Mouse (Mus musculus) hematopoietic multipotent progenitor cell, adult 10-12 weeks (in vitro differentiated cells): ENCODE measurements around the gene Dolk. TPM values are rescaled to one million over a fixed set of nuclear protein-coding genes. Genes with fewer than 3 reads are reported as not detected.

Experiments used
- polyA plus RNA-seq: library from polyadenylated mRNA; stranded (reverse); fragments of >175 nt; gene quantifications from 2 replicates; pipeline ENCODE4 v1.2.3, GENCODE M21; 2012; ENCODE audit warnings: low replicate concordance

The Dolk gene
- 5.6 and 6.9 TPM in 2 replicates for polyA plus RNA-seq

DNA sequence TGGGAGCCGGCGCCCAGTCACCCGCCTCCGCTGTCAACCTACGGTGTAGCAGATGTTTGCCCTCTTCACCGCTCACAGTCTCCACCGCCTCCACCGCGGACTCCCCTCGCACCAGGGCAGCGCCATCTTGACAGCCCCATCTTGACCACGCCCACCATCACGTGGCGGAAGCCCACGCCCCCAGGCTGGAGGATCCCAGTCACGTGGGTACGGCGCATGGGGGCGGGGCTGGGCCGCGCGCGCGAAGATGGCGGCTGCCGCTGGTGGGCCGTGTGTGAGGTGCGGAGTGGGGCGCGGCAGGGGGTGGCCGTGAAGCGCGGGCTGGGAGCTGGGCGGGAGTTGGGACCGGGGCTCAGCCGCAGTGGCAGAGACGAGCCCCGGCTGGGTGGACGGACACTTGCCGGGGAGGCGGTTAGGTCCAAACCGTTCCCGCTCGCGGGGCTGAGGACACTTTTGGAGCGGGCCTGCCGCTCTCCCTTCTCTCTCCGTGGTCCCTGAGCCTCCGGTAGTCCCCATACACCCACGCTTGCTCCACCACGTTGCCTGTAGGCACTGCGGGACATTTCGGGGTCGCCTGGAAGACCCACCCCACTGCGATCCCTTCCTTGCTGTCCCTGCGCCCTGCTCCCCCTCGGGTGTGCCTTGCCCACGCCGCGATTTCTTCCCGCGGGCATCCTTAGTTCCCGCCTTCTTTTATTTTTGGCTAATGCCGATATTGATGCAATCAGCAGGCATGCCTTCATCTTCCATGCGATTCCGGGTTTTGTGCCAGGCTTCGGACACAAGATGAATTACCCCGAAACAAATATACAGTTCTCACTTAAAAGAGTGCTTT is at the start of gene Dolk, which contains the start of gene Nup188:
TSS of gene Dolk (minus strand) at position 143 of the 835 bp plus-strand sequence.
TSS of gene Nup188 (plus strand) at position 206 of the 835 bp plus-strand sequence.

DNA sequence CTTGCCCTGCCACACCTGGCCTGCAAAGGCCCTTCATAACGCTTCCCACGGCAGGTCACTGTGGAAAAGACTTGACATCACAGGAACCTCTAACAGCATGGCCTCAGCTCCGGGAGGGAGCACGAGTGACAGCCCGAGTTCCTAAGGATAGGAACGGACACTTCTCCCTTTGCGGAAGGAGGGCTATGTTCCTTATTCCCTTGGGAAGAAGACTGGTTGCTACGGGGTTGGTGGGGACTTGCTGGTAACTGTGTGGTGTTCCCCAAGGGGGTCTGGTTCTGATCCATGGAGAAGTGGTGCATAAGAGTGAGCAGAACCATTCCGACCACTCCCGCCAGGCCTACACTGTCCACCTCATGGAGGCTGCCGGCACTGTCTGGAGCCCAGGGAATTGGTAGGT is 5.4 kb downstream of the Dolk start, which contains the start of gene Gm28038:
TSS of gene Gm28038 (plus strand) at position 301 of the 400 bp plus-strand sequence.

DNA sequence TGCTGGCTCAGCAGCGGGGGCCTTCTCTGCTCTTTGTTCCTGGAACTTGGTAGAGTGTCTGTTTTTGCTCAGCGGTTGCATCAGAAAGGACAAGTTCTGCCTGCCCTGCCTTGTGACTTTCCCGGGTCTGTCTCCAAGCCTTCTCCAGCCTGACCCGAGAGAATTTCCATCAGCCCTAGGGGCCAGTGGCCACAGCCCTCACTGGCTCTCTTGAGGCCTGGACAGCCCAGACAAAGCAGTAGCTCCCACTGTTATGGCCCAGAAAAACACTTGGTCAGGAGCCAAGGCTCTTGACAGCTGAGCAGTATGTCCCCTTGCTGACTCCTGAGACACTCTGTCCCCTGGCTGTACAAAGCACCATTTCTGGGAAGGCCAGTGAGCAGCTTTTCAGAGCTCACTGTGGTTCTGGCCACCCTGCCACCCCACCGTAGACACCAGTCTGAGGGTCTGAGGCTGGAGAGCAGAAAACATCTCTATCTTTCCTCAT is 20.3 kb downstream of the Dolk start, which contains the start of gene Phyhd1:
TSS of gene Phyhd1 (plus strand) at position 437 of the 487 bp plus-strand sequence.

DNA sequence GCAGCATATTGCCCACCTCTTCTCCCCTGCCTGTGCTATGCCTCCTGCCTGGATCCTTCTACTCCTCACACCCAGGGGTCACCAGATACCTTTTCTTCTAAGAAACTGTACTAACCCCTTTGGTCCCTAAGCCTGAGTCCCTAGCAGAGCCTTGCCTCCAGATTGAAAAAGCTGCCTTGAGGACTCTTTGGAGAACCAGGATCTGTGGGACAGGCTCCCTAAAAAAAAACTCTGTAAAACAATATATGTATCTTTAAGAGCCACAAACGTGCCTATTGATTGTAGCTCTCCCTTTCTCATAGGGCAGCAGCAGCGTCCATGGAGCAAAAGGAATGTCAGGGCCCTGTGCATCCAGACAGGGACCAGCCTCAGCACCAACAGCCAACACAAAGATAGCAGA is 45.9 kb downstream of the Dolk start, which contains the start of gene Gm28035:
TSS of gene Gm28035 (plus strand) at position 301 of the 400 bp plus-strand sequence.

DNA sequence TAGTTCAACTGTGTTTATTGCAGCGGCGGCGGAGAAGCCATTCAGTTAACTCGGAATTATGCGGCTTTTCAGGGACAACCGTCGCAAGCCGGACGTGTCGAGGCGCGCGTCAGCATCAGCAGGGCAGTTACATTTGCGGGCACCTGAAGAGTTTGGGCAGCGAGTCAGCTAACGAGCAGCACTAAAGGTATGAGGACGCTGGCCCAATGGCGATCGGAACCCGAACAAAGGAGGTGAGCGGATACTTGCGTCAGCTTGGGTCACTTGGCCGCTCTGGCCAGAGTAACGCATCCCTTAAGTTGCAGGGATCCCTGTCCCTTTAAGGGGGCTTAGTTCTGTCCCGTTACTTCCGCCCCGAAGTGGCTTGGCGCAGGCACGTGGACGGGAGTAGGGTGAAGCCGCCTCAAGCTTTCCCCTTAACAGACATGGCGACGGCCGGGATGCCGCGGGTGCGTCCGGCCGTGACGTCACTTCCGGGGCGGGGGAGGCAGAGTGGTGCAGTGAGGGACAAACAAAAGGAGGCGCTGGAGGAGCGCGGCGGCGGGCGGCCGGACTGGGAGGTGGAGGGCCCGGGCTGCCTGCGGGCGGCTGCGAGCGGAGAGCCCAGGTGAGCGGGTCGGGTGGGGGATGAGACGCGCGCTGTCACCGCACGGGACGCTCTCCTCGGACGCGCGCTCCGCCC is 48.8 kb downstream of the Dolk start, which contains the start of gene Lrrc8a:
TSS of gene Lrrc8a (plus strand) at position 517 of the 682 bp plus-strand sequence.

Other genes starting within 250 kb of the Dolk start
- gene Wdr34, start 237.5 kb downstream of the Dolk start, polyA plus RNA-seq, result 3.6 and 5.1 TPM in 2 replicates
- gene Set, start 229.0 kb downstream of the Dolk start, polyA plus RNA-seq, result 202 and 208 TPM in 2 replicates
- gene Pkn3, start 208.7 kb downstream of the Dolk start, polyA plus RNA-seq, result 4.4 and 6.9 TPM in 2 replicates
- gene Zdhhc12, start 192.7 kb downstream of the Dolk start, polyA plus RNA-seq, result 32.1 and 47.9 TPM in 2 replicates
- 29.0 and 54.9 TPM in 2 replicates for gene Zer1, start 161.7 kb downstream of the Dolk start, polyA plus RNA-seq
- 26.5 and 29.8 TPM in 2 replicates for gene Tbc1d13, start 152.6 kb downstream of the Dolk start, polyA plus RNA-seq
- gene Endog, start 114.8 kb downstream of the Dolk start, polyA plus RNA-seq, result 15.4 and 27.4 TPM in 2 replicates
- 17.6 and 20.1 TPM in 2 replicates for gene Spout1, start 107.9 kb downstream of the Dolk start, polyA plus RNA-seq
- gene Kyat1, start 80.5 kb downstream of the Dolk start, polyA plus RNA-seq, result 2.4 and 10.4 TPM in 2 replicates
- gene Lrrc8a, start 48.6 kb downstream of the Dolk start, polyA plus RNA-seq, result 6.5 and 13.1 TPM in 2 replicates
- gene Gm28035, start 45.8 kb downstream of the Dolk start, polyA plus RNA-seq, result 6.1 and 10.3 TPM in 2 replicates
- 7.0 and 13.3 TPM in 2 replicates for gene Phyhd1, start 20.1 kb downstream of the Dolk start, polyA plus RNA-seq
- not detected in 2 replicates for gene Gm28038, start 5.3 kb downstream of the Dolk start, polyA plus RNA-seq
- gene Nup188, start 63 bp upstream of the Dolk start, polyA plus RNA-seq, result 42.0 and 50.7 TPM in 2 replicates
- gene Sh3glb2, start 73.0 kb upstream of the Dolk start, polyA plus RNA-seq, result 52.4 and 84.3 TPM in 2 replicates
- gene Miga2, start 77.9 kb upstream of the Dolk start, polyA plus RNA-seq, result 9.1 and 10.1 TPM in 2 replicates
- 20.7 and 37.4 TPM in 2 replicates for gene Dolpp1, start 105.9 kb upstream of the Dolk start, polyA plus RNA-seq
- gene Crat, start 129.5 kb upstream of the Dolk start, polyA plus RNA-seq, result 40.2 and 81.9 TPM in 2 replicates
- gene Ptpa, start 129.7 kb upstream of the Dolk start, polyA plus RNA-seq, result 364 and 511 TPM in 2 replicates
- gene Ier5l, start 187.9 kb upstream of the Dolk start, polyA plus RNA-seq, result 3.1 and 10.1 TPM in 2 replicates